Mouse (Mus musculus) adrenal gland (tissue): ENCODE measurements around the gene Ell.

ENCODE experiments used
- intact Hi-C: fragments of 180-260 bp; cut with DNase I; formaldehyde crosslinking; loops from one replicate; pipeline ENCODE4 v1.15.1; 2025

Gene Ell

GRCm38 (mm10) chr8:70634066-70634465 is 94.8 kb downstream of the Ell start:
- intact Hi-C loops: no loop called here

- intact Hi-C loops: no loop called here
Measured at GRCm38 (mm10) chr8:70635527-70635926, 96.3 kb downstream of the Ell start.

- intact Hi-C loops: no loop called here
Measured at GRCm38 (mm10) chr8:70636838-70637237, 97.6 kb downstream of the Ell start.

GRCm38 (mm10) chr8:70638752-70639151 is 99.5 kb downstream of the Ell start:
- intact Hi-C loops: no loop called here
